Mouse (Mus musculus) forebrain, embryonic 14.5 days (tissue): ENCODE results near the gene Lmod3. TPM values are rescaled to one million over a fixed set of nuclear protein-coding genes. Genes with fewer than 3 reads are reported as not detected.

Experiments used
- ATAC-seq: fragments of 200-750 bp; cut with Nextera tagmentation; 2 replicates; pipeline ENCODE4 v1.8.0; 2017; ENCODE audit warnings: mild to moderate bottlenecking, moderate library complexity
- DNase-seq: peaks from one replicate; pipeline ENCODE4 v3.0.0-alpha.2; 2015; ENCODE audit warnings: low spot score
- H3K27ac ChIP-seq: fragments of 300-500 bp; sonication (generic); 2 replicates; pipeline ENCODE4 v1.5.1; 2014; ENCODE audit warnings: low read depth, mild to moderate bottlenecking, control low read depth, low read length, moderate library complexity
- H3K27me3 ChIP-seq: fragments of 300-500 bp; sonication (generic); replicated peaks from 2 replicates; pipeline ENCODE4 v1.6.1; 2014; ENCODE audit warnings: low read length, control low read depth, mixed read lengths; ENCODE audit not compliant: control insufficient read depth, insufficient read depth
- H3K36me3 ChIP-seq: fragments of 300-500 bp; sonication (generic); 2 replicates; pipeline ENCODE4 v1.6.1; 2014; ENCODE audit warnings: low read length, control low read depth; ENCODE audit not compliant: control insufficient read depth, insufficient read depth
- H3K4me1 ChIP-seq: fragments of 300-500 bp; sonication (generic); 2 replicates; pipeline ENCODE4 v1.6.1; 2014; ENCODE audit warnings: antibody characterized with exemption, low read length, control low read depth; ENCODE audit not compliant: control insufficient read depth, insufficient read depth
- H3K4me2 ChIP-seq: fragments of 300-500 bp; sonication (generic); 2 replicates; pipeline ENCODE4 v1.6.1; 2014; ENCODE audit warnings: mild to moderate bottlenecking, control low read depth, low read length
- H3K4me3 ChIP-seq: fragments of 300-500 bp; sonication (generic); 2 replicates; pipeline ENCODE4 v1.5.1; 2014; ENCODE audit warnings: low read depth, low read length, control low read depth
- H3K9ac ChIP-seq: fragments of 300-500 bp; sonication (generic); 2 replicates; pipeline ENCODE4 v1.6.1; 2014; ENCODE audit warnings: mild to moderate bottlenecking, low read length, control low read depth, moderate library complexity
- H3K9me3 ChIP-seq: fragments of 300-500 bp; sonication (generic); replicated peaks from 2 replicates; pipeline ENCODE4 v1.6.1; 2016; ENCODE audit warnings: low read length, control low read depth, mixed read lengths; ENCODE audit not compliant: control insufficient read depth
- WGBS: fragments of 180-500 bp; shearing (Covaris S2); extraction: QIAGEN DNeasy Blood & Tissue Kit; methylation state at CpG from one replicate; pipeline ENCODE4 v1.1.7; 2014; 5-methylcytosine and 5-hydroxymethylcytosine counted together
- polyA plus RNA-seq: library from polyadenylated mRNA; unstranded; fragments of >200 nt; fragmentation: Nextera tagmentation; extraction: Ambion mirVana; gene quantifications from 2 replicates; pipeline ENCODE4 v1.2.1, GENCODE M21; 2014

Lmod3 gene
- polyA plus RNA-seq, 1 experiment from 2014 or later: not detected

DNA sequence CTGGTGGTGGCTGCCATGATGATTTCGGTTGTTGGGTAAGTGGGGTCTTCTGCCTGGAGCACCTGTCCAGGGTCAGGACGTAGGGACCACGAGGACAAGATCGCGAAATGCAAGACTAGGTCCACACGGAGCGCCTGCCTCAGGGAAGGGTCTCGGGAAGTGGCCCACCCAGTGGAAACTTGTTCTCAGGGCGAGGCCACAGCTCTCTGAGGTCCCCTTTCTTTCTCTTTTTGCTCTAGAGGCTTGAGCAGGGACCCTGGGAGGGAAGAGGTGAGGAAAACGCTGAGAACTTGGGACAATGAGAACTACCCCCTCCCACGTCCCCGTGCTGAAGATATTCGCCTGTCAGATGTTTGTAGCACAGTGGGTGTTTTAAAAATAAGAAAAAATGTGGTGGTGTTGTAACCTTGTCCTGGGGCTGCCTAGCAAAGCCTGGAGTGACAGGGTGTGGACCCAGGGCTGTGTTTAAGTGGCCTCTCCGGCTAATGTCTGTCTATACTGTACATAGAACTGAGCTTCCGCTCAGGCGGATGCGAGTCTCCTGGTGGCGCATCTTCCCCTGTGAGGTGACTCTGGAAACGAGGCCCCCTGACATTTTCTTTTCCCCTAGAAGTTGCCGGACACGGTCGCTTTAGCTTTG is 41.5 kb downstream of the Lmod3 start:
- DNase-seq: peak; percentile 24

DNA sequence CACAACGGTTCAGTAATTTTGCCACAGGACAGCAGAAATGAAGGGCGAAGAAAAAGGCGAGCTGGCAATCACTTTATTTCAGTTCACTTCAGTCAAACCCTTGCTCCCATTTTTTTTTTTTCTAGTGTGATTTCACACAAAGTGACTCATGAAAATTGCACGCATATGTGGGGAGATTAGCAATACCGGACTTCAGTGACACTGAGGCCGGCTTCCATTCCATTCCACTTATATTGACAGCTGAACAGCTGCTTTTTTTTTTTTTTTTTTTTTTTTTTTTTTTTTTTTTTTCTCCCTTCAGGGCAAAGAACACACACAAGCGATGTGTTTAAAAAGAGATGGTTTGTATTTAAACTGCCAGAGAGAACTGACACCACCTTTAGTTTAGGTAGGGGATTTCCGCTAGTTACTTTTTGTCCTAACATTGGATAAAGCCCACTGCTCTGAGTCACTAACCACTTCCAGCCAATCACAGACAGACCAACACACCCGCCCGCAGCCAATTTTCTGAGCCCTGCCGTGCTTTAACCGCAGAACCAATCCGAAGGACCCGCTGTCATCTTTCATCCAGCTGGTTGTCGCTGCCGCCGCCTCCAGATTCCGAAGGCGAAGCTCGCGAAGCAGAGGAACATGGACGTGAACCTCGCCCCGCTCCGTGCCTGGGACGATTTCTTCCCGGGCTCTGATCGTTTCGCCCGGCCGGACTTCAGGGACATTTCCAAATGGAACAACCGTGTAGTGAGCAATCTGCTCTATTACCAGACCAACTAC is 42.2 kb downstream of the Lmod3 start, which contains the start of gene Arl6ip5:
Gene Arl6ip5 (plus strand): TSS at position 499 of the 771 bp plus-strand sequence.
- peak; percentile 96 for DNase-seq
- ATAC-seq: peak; percentile 84
- Histone ChIP-seq H3K9me3 (no peaks in the 10 kb centered on the region), H3K4me1 (peaks cover 9% of the 10 kb centered on the region), H3K27me3 (no peaks in the 10 kb centered on the region), H3K4me3 (peak within 1 kb of the TSS; percentile 66), H3K36me3 (no peaks in the 10 kb centered on the region), H3K27ac (peak within 1 kb of the TSS; percentile 33; the same call in 1 of the 2 replicates), H3K4me2 (peak within 1 kb of the TSS; percentile 76), H3K9ac (peak within 1 kb of the TSS; percentile 76)
- WGBS: 9% methylated on average over 32 of the region's 32 CpGs

More for the DNA sequence above, 41.5 kb downstream of the Lmod3 start:
- Histone ChIP-seq H3K9ac (peak overlapping the region; percentile 76), H3K36me3 (no peaks in the 10 kb centered on the region), H3K27ac (peak overlapping the region; percentile 33; the same call in 1 of the 2 replicates), H3K4me2 (peak overlapping the region; percentile 76), H3K4me3 (peak overlapping the region; percentile 66), H3K27me3 (no peaks in the 10 kb centered on the region), H3K9me3 (no peaks in the 10 kb centered on the region), H3K4me1 (peaks cover 9% of the 10 kb centered on the region)
- under 1% methylated on average over 22 of the region's 22 CpGs for WGBS
- peak; percentile 38 for ATAC-seq

- Histone ChIP-seq H3K27ac (no peak overlapping the region), H3K4me1 (peaks cover 9% of the 10 kb centered on the region), H3K4me2 (no peak overlapping the region), H3K27me3 (no peaks in the 10 kb centered on the region), H3K4me3 (no peak overlapping the region), H3K36me3 (no peaks in the 10 kb centered on the region), H3K9me3 (no peaks in the 10 kb centered on the region), H3K9ac (no peak overlapping the region)
- DNase-seq (no peak), ATAC-seq (no peak)
- 86% methylated on average over 4 of the region's 4 CpGs for WGBS
Observed at GRCm38 (mm10) chr6:97209751-97210150, 42.8 kb downstream of the Lmod3 start.

GRCm38 (mm10) chr6:97209201-97209600 is 43.4 kb downstream of the Lmod3 start:
- no peak overlapping the region for H3K27ac ChIP-seq
- H3K4me2 ChIP-seq: no peak overlapping the region
- WGBS: 45% methylated on average over 3 of the region's 3 CpGs
- no peak overlapping the region for H3K4me3 ChIP-seq
- H3K27me3 ChIP-seq: no peaks in the 10 kb centered on the region
- peaks cover 15% of the 10 kb centered on the region for H3K4me1 ChIP-seq
- ATAC-seq (no peak), DNase-seq (no peak)
- no peaks in the 10 kb centered on the region for H3K36me3 ChIP-seq
- H3K9ac ChIP-seq: no peak overlapping the region
- no peaks in the 10 kb centered on the region for H3K9me3 ChIP-seq

GRCm38 (mm10) chr6:97208406-97208805 is 44.2 kb downstream of the Lmod3 start:
- Histone ChIP-seq H3K27me3 (no peaks in the 10 kb centered on the region), H3K36me3 (no peaks in the 10 kb centered on the region), H3K4me1 (peaks cover 20% of the 10 kb centered on the region), H3K9ac (no peak overlapping the region), H3K4me2 (no peak overlapping the region), H3K27ac (no peak overlapping the region), H3K9me3 (no peaks in the 10 kb centered on the region), H3K4me3 (no peak overlapping the region)
- no peak for DNase-seq
- WGBS: 21% methylated on average over 3 of the region's 3 CpGs
- ATAC-seq: no peak

GRCm38 (mm10) chr6:97207085-97207484 is 45.5 kb downstream of the Lmod3 start:
- Histone ChIP-seq H3K27ac (no peak overlapping the region), H3K9ac (no peak overlapping the region), H3K27me3 (no peaks in the 10 kb centered on the region), H3K36me3 (no peaks in the 10 kb centered on the region), H3K4me3 (no peak overlapping the region), H3K4me2 (no peak overlapping the region), H3K9me3 (no peaks in the 10 kb centered on the region), H3K4me1 (peaks cover 21% of the 10 kb centered on the region)
- no peak for ATAC-seq
- 83% methylated on average over 4 of the region's 4 CpGs for WGBS
- no peak for DNase-seq

DNA sequence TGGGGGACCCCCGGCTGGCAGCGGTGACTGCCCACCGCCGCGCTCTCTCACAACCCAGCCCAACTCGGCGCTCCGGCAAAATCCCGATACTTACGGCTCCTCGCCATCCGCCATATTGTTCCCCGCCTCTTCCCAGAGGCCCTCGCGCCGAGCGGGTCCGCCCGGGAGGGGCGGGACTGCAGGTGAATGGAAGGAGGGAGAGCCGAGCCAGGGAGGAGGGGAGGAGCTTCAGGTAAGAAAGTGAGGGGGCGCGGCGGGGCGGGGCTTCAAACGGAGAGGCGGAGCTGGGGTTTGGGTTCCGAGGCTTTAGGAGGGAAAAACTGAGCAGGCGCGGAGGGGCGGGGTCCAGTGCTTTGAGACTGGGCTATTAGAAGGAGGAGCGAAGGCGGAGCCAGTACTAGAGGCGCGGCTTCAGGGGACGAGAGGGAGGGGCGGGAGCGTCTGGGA is 47.1 kb downstream of the Lmod3 start, which contains the start of gene Uba3:
Gene Uba3 (minus strand): TSS at position 209 of the 447 bp plus-strand sequence.
- peaks cover 14% of the 10 kb centered on the region for H3K4me1 ChIP-seq
- peak; percentile 99 for DNase-seq
- under 1% methylated on average over 32 of the region's 38 CpGs for WGBS

GRCm38 (mm10) chr6:97204952-97205351 is 47.6 kb downstream of the Lmod3 start:
- Histone ChIP-seq H3K36me3 (0 out of 2 replicates have a peak, but pooled peaks cover 7% of the 10 kb centered on the region), H3K27me3 (no peaks in the 10 kb centered on the region), H3K9me3 (no peaks in the 10 kb centered on the region), H3K27ac (peak overlapping the region; percentile 83), H3K4me1 (peaks cover 14% of the 10 kb centered on the region), H3K9ac (peak overlapping the region; percentile 98), H3K4me3 (peak overlapping the region; percentile 85), H3K4me2 (peak overlapping the region; percentile 79)
- DNase-seq (peak; percentile 23), ATAC-seq (peak; percentile 56)
- under 1% methylated on average over 16 of the region's 16 CpGs for WGBS

More for the DNA sequence above, 47.1 kb downstream of the Lmod3 start, which contains the start of gene Uba3:
- Histone ChIP-seq H3K4me3 (peak within 1 kb of the TSS; percentile 85), H3K9me3 (no peaks in the 10 kb centered on the region), H3K27ac (peak within 1 kb of the TSS; percentile 83), H3K9ac (peak within 1 kb of the TSS; percentile 98), H3K27me3 (no peaks in the 10 kb centered on the region), H3K4me2 (peak within 1 kb of the TSS; percentile 79), H3K36me3 (0 out of 2 replicates have a peak, but pooled peaks cover 4% of the 10 kb centered on the region)
- ATAC-seq: peak; percentile 97
